Mouse (Mus musculus) lung, adult 2 months (tissue): ENCODE data around the gene Me3.

Source experiments
- CTCF ChIP-seq: fragments of 200-500 bp; IDR thresholded peaks from 2 replicates; pipeline ENCODE4 v1.5.1; 2011; ENCODE audit warnings: mild to moderate bottlenecking, low read length, control low read depth; ENCODE audit not compliant: insufficient read depth
- POLR2A ChIP-seq: fragments of 200-500 bp; IDR thresholded peaks from 2 replicates; pipeline ENCODE4 v1.6.1; 2011; ENCODE audit warnings: low read depth, mild to moderate bottlenecking, control low read depth, low read length, borderline replicate concordance; ENCODE audit errors: extremely low read depth

GRCm38 (mm10) chr7:89590542-89591251 lies 41.5 kb upstream of the Me3 start:
- TF ChIP-seq CTCF: no peak
- no peak for TF ChIP-seq POLR2A
